Mouse (Mus musculus): ENCODE measurements at regions not wholly inside any gene's neighbourhood (a gene's known extent, or its start where the extent isn't known, plus 50 kb on each side); places are given as distances from the start of the nearest gene placed in this dataset.

DNA sequence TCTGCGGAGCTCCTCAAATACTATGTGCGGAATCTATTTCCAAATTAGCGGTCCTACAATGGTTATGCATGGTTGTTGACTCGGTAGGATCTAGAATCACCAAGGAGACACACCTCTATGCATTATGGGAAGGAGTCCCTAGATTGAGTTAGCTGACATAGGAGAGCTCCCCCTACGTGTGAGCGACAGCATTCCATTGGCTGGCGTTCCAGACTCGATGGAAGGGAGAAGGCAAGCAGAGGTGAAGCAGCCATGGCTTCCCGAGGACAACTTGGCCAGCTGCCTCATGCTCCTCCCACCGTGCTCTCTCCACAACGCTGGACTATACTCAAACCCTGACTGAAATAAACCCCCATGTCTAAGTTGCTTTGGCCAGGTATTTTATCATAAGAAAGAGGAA lies 398.3 kb upstream of the Cd180 start:
- no peaks in the 10 kb centered on the region for H3K27me3 ChIP-seq (ENCODE audit: insufficient read depth, poor library complexity, severe bottlenecking)
- H3K36me3 ChIP-seq, result no peaks in the 10 kb centered on the region
- WGBS, result 81% methylated on average over 11 of the region's 11 CpGs
- no peaks in the 10 kb centered on the region for H3K4me1 ChIP-seq (replicated peaks)
- no peak overlapping the region for H3K27ac ChIP-seq
- H3K9me3 ChIP-seq, result no peaks in the 10 kb centered on the region
- no peak for DNase-seq (ENCODE audit: low spot score)
- no peak overlapping the region for H3K4me3 ChIP-seq

GRCm38 (mm10) chr13:102307983-102308382 lies 385.4 kb upstream of the Cd180 start:
- H3K36me3 ChIP-seq, result no peaks in the 10 kb centered on the region
- H3K4me3 ChIP-seq, result no peak overlapping the region
- H3K27ac ChIP-seq, result no peak overlapping the region
- H3K4me1 ChIP-seq (replicated peaks), result no peaks in the 10 kb centered on the region
- H3K9me3 ChIP-seq, result no peaks in the 10 kb centered on the region
- 85% methylated on average over 2 of the region's 2 CpGs for WGBS
- H3K27me3 ChIP-seq (ENCODE audit: insufficient read depth, poor library complexity, severe bottlenecking), result no peaks in the 10 kb centered on the region
- no peak for DNase-seq (ENCODE audit: low spot score)

GRCm38 (mm10) chr13:102312096-102312495 lies 381.3 kb upstream of the Cd180 start:
- DNase-seq (ENCODE audit: low spot score), result no peak
- Histone ChIP-seq H3K4me3 (no peak overlapping the region), H3K9me3 (no peaks in the 10 kb centered on the region), H3K36me3 (no peaks in the 10 kb centered on the region), H3K27ac (no peak overlapping the region), H3K4me1 (replicated peaks) (no peaks in the 10 kb centered on the region), H3K27me3 (ENCODE audit: insufficient read depth, poor library complexity, severe bottlenecking) (no peaks in the 10 kb centered on the region)
- 77% methylated on average over 3 of the region's 3 CpGs for WGBS

DNA sequence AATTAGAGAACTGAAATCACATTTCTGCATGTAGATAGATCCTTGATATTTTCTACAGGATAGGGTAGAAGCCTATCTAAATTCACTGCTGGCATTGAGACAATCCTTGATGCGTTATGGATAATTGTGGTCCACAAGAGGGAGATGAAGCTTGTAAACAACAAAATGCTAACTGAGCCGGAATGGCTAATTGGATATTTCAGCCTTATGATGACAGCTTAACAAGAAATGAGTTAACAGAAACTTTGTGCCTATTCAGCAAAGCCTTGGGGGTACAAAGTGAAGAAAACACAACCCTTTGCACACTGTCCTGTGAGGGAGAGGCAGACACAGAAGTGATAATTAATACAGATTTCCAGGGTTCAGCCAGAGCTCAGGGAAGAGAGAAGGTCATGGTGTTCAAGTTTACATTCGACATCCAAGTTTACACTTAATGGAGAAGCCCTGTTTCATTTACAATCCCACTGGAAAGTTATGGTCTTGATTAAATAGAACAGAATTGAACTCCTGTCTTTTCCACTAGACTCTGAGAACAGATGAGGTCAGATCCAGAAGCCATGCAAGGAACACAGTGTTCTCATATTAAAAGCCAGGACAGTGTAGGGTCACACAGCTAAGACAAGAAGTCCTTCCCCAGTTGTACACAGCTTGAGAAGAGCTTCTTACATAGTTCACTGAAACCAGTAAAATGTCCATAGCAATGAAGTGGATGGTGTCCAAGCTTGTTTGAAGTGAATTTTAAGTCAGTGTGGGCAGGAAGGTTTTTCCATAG lies 377.3 kb upstream of the Cd180 start:
- Histone ChIP-seq H3K36me3 (no peaks in the 10 kb centered on the region), H3K4me1 (replicated peaks) (no peaks in the 10 kb centered on the region)
- whole genome bisulfite sequencing, result 86% methylated on average over 3 of the region's 3 CpGs

GRCm38 (mm10) chr13:102318891-102319404 lies 374.4 kb upstream of the Cd180 start:
- H3K4me3 ChIP-seq, result no peak overlapping the region
- no peaks in the 10 kb centered on the region for H3K9me3 ChIP-seq
- H3K27me3 ChIP-seq (ENCODE audit: insufficient read depth, poor library complexity, severe bottlenecking), result no peaks in the 10 kb centered on the region
- no peaks in the 10 kb centered on the region for H3K36me3 ChIP-seq
- H3K27ac ChIP-seq, result no peak overlapping the region
- no peaks in the 10 kb centered on the region for H3K4me1 ChIP-seq (replicated peaks)
- 93% methylated on average over 4 of the region's 4 CpGs for WGBS
- DNase-seq (ENCODE audit: low spot score), result no peak

More for the DNA sequence above, 377.3 kb upstream of the Cd180 start:
- Histone ChIP-seq H3K9me3 (no peaks in the 10 kb centered on the region), H3K27me3 (ENCODE audit: insufficient read depth, poor library complexity, severe bottlenecking) (no peaks in the 10 kb centered on the region), H3K27ac (no peak overlapping the region), H3K4me3 (no peak overlapping the region)
- no peak for DNase-seq (ENCODE audit: low spot score)

- H3K4me3 ChIP-seq, result no peak overlapping the region
- no peak overlapping the region for H3K27ac ChIP-seq
- H3K9me3 ChIP-seq, result no peaks in the 10 kb centered on the region
- no peaks in the 10 kb centered on the region for H3K36me3 ChIP-seq
- DNase-seq (ENCODE audit: low spot score), result no peak
- H3K27me3 ChIP-seq (ENCODE audit: insufficient read depth, poor library complexity, severe bottlenecking), result no peaks in the 10 kb centered on the region
- WGBS, result 94% methylated on average over 2 of the region's 2 CpGs
- H3K4me1 ChIP-seq (replicated peaks), result no peaks in the 10 kb centered on the region
Measured at GRCm38 (mm10) chr13:102319453-102319852, 373.9 kb upstream of the Cd180 start.

GRCm38 (mm10) chr13:102323876-102324275 lies 369.5 kb upstream of the Cd180 start:
- Histone ChIP-seq H3K27me3 (ENCODE audit: insufficient read depth, poor library complexity, severe bottlenecking) (no peaks in the 10 kb centered on the region), H3K9me3 (no peaks in the 10 kb centered on the region), H3K4me1 (replicated peaks) (no peaks in the 10 kb centered on the region), H3K27ac (no peak overlapping the region), H3K4me3 (no peak overlapping the region), H3K36me3 (no peaks in the 10 kb centered on the region)
- no peak for DNase-seq (ENCODE audit: low spot score)
- WGBS, result 93% methylated on average over 3 of the region's 3 CpGs

- Histone ChIP-seq H3K9me3 (no peaks in the 10 kb centered on the region), H3K27ac (no peak overlapping the region), H3K36me3 (no peaks in the 10 kb centered on the region), H3K27me3 (ENCODE audit: insufficient read depth, poor library complexity, severe bottlenecking) (no peaks in the 10 kb centered on the region), H3K4me1 (replicated peaks) (no peaks in the 10 kb centered on the region), H3K4me3 (no peak overlapping the region)
- 92% methylated on average over 2 of the region's 2 CpGs for WGBS
- DNase-seq (ENCODE audit: low spot score), result no peak
Measured at GRCm38 (mm10) chr13:102326003-102326402, 367.4 kb upstream of the Cd180 start.

GRCm38 (mm10) chr13:102326544-102326943 lies 366.8 kb upstream of the Cd180 start:
- H3K27me3 ChIP-seq (ENCODE audit: insufficient read depth, poor library complexity, severe bottlenecking), result no peaks in the 10 kb centered on the region
- H3K36me3 ChIP-seq, result no peaks in the 10 kb centered on the region
- whole genome bisulfite sequencing, result 58% methylated on average over 2 of the region's 2 CpGs
- no peaks in the 10 kb centered on the region for H3K9me3 ChIP-seq
- no peak overlapping the region for H3K4me3 ChIP-seq
- DNase-seq (ENCODE audit: low spot score), result no peak
- no peak overlapping the region for H3K27ac ChIP-seq
- no peaks in the 10 kb centered on the region for H3K4me1 ChIP-seq (replicated peaks)

DNA sequence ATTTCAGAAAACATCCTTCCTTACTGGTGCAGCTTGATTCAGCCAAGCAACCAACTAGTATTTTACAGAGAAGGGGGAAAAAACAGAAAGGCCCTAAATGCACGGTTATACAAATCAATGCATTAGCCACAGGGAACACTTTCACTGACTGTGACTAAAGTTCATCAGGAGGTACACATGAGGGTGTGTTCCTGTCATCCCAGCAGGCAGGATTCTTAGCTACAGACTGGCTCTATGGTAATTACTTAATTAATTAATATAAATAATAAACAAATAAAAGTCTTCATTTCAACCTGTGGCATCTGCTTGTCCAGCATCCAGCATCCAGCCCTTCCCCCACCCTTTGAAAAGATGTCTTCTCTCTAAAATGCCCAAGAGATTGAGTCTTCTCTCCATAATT lies 359.7 kb upstream of the Cd180 start:
- H3K4me1 ChIP-seq (replicated peaks), result no peaks in the 10 kb centered on the region
- DNase-seq (ENCODE audit: low spot score), result no peak
- no peaks in the 10 kb centered on the region for H3K27me3 ChIP-seq (ENCODE audit: insufficient read depth, poor library complexity, severe bottlenecking)
- no peaks in the 10 kb centered on the region for H3K36me3 ChIP-seq
- H3K9me3 ChIP-seq, result no peaks in the 10 kb centered on the region
- WGBS, result 59% methylated on average over 1 of the region's 1 CpGs
- no peak overlapping the region for H3K27ac ChIP-seq
- H3K4me3 ChIP-seq, result no peak overlapping the region

DNA sequence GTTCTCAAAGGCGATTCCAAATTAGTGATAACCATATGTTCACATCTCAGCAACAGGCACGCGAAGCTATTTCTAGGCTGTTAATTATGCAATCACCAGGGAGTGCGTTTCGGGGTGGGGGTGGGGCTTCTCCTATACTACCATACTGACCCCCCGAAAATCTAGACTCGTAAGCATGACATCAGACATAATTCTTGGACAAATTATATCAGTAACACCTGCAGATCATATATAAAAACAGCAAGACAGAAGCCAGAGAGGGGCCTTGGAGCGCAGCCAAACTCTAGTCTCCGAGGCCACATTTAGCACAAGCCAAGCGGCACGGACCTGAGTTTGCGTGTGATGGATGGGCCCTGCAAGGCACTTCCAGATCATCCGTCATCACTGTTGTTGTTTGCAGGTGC lies 359.2 kb upstream of the Cd180 start:
- DNase-seq (ENCODE audit: low spot score), result no peak
- 83% methylated on average over 13 of the region's 13 CpGs for WGBS
- Histone ChIP-seq H3K27ac (no peak overlapping the region), H3K4me1 (replicated peaks) (no peaks in the 10 kb centered on the region), H3K27me3 (ENCODE audit: insufficient read depth, poor library complexity, severe bottlenecking) (no peaks in the 10 kb centered on the region), H3K4me3 (no peak overlapping the region), H3K36me3 (no peaks in the 10 kb centered on the region), H3K9me3 (no peaks in the 10 kb centered on the region)

- 88% methylated on average over 2 of the region's 2 CpGs for WGBS
- H3K4me3 ChIP-seq, result no peak overlapping the region
- H3K27me3 ChIP-seq (ENCODE audit: insufficient read depth, poor library complexity, severe bottlenecking), result no peaks in the 10 kb centered on the region
- no peak for DNase-seq (ENCODE audit: low spot score)
- no peak overlapping the region for H3K27ac ChIP-seq
- no peaks in the 10 kb centered on the region for H3K36me3 ChIP-seq
- no peaks in the 10 kb centered on the region for H3K4me1 ChIP-seq (replicated peaks)
- no peaks in the 10 kb centered on the region for H3K9me3 ChIP-seq
Measured at GRCm38 (mm10) chr13:102343236-102343635, 350.1 kb upstream of the Cd180 start.

DNA sequence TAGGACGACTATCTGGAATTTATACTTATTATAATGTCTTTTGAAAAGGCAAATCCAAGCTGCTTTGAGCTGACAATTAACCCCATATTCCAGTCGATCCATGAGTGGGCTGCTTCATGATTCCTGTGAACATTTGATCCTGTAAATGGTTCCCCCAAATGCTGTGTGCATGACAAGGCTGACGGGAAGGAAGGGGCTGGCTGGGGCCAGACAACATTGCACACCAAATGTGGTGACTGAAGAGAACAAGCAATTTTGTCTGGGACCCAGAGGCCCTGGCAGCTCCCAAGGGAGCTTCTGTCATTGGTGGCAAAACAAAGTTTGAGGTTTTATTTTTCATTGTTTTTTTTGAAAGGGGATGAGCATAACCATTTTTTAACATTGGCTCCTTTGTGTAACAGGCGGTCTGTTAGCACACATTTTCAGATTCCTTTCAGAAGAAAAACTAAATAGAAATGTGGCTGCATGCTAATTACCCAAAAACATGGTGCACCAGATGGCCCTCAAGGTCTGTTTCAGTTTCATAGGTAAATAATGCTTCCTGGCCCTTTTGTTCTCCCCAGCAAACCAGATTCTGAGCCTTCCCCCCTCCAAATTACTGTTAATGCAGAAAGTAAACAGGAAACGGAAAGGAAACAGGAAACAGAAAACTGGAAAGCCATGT lies 348.6 kb upstream of the Cd180 start:
- Histone ChIP-seq H3K4me1 (replicated peaks) (no peaks in the 10 kb centered on the region), H3K4me3 (no peak overlapping the region), H3K9me3 (no peaks in the 10 kb centered on the region), H3K27ac (no peak overlapping the region), H3K36me3 (no peaks in the 10 kb centered on the region), H3K27me3 (ENCODE audit: insufficient read depth, poor library complexity, severe bottlenecking) (no peaks in the 10 kb centered on the region)
- no peak for DNase-seq (ENCODE audit: low spot score)
- 66% methylated on average over 5 of the region's 5 CpGs for WGBS
